Mouse (Mus musculus): ENCODE data around the gene Pon1. TPM values are rescaled to one million over a fixed set of nuclear protein-coding genes. Genes with fewer than 3 reads are reported as not detected.
"Not testable (repeated sequence)": the region's sequence is repeated elsewhere in the genome, so short reads cannot be mapped to it uniquely, and the experiment has no call there.

Gene Pon1
- polyA plus RNA-seq, 1 experiment = not detected

GRCm38 (mm10) chr6:5232022-5232421 is 38.3 kb upstream of the Pon1 start:
- Histone ChIP-seq H3K4me1 (ENCODE audit: control insufficient read depth, insufficient read depth, low read length) (no peaks in the 10 kb centered on the region), H3K9ac (ENCODE audit: low read depth, poor library complexity, severe bottlenecking) (no peak overlapping the region), H3K27ac (ENCODE audit: insufficient read depth, low read length) (no peak overlapping the region), H3K27me3 (ENCODE audit: control insufficient read depth, insufficient read depth, low read length, poor library complexity, severe bottlenecking) (no peaks in the 10 kb centered on the region), H3K4me3 (ENCODE audit: low read depth, low read length) (no peak overlapping the region), H3K9me3 (replicated peaks; ENCODE audit: control insufficient read depth, insufficient read depth, low read length, poor library complexity, severe bottlenecking) (no peaks in the 10 kb centered on the region), H3K36me3 (ENCODE audit: control insufficient read depth, insufficient read depth, low read length, poor library complexity, severe bottlenecking) (no peaks in the 10 kb centered on the region)
- TF ChIP-seq POLR2A (IDR thresholded peaks at IDR 0.05; ENCODE audit: insufficient read depth, low read length) (no peak), EP300 (IDR thresholded peaks at IDR 0.05; ENCODE audit: insufficient read depth, low read depth, low read length) (no peak), CTCF (IDR thresholded peaks at IDR 0.05; ENCODE audit: low read depth, low read length) (no peak)

DNA sequence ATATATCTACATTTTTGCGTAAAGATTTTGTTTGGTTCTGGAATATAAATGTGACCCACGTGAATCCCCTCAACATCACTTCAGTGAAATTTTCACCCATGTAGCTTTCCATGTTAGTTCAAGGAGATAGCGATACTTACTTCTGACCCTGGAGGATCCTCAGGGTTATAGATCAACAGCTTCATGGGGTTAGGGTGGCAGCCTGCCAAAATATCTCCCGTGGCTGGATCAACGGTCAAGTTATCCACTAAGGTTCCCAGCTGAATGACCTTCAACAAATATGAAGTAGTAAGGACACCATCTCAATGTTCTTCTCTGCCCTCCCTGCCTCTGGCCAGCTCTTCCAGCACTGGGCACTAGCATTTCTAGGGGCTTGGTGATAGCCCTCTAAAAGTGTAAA is 36.5 kb upstream of the Pon1 start:
- no peak overlapping the region for H3K27ac ChIP-seq (ENCODE audit: insufficient read depth, low read length)
- no peaks in the 10 kb centered on the region for H3K4me1 ChIP-seq (ENCODE audit: control insufficient read depth, insufficient read depth, low read length)
- H3K27me3 ChIP-seq (ENCODE audit: control insufficient read depth, insufficient read depth, low read length, poor library complexity, severe bottlenecking) = no peaks in the 10 kb centered on the region
- no peak overlapping the region for H3K9ac ChIP-seq (ENCODE audit: low read depth, poor library complexity, severe bottlenecking)
- H3K4me3 ChIP-seq (ENCODE audit: low read depth, low read length) = no peak overlapping the region
- H3K36me3 ChIP-seq (ENCODE audit: control insufficient read depth, insufficient read depth, low read length, poor library complexity, severe bottlenecking) = no peaks in the 10 kb centered on the region
- no peak for TF ChIP-seq CTCF (IDR thresholded peaks at IDR 0.05; ENCODE audit: low read depth, low read length)
- no peak for TF ChIP-seq POLR2A (IDR thresholded peaks at IDR 0.05; ENCODE audit: insufficient read depth, low read length)
- no peak for TF ChIP-seq EP300 (IDR thresholded peaks at IDR 0.05; ENCODE audit: insufficient read depth, low read depth, low read length)
- H3K9me3 ChIP-seq (replicated peaks; ENCODE audit: control insufficient read depth, insufficient read depth, low read length, poor library complexity, severe bottlenecking) = no peaks in the 10 kb centered on the region

DNA sequence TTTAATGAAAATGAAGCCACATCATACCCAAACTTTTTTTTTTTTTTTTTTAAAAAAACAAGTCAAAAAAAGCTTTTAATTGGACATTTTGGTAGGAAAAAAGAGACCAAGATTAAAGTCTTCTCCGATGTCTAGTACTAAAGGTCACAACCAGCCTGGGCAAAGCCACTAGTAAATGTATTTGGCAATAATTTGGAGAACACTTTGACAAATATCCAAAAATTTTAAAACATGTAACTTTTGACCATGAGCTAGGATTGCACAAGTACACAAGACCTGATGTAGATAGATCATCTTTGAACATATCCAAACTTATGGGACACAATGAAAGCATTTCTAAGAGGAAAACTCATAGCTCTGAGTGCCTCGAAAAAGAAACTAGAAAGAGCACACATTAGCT is 29.8 kb upstream of the Pon1 start:
- not testable (repeated sequence) for H3K4me1 ChIP-seq (ENCODE audit: control insufficient read depth, insufficient read depth, low read length); H3K27ac ChIP-seq (ENCODE audit: insufficient read depth, low read length); H3K4me3 ChIP-seq (ENCODE audit: low read depth, low read length); H3K27me3 ChIP-seq (ENCODE audit: control insufficient read depth, insufficient read depth, low read length, poor library complexity, severe bottlenecking); H3K36me3 ChIP-seq (ENCODE audit: control insufficient read depth, insufficient read depth, low read length, poor library complexity, severe bottlenecking); H3K9me3 ChIP-seq (replicated peaks; ENCODE audit: control insufficient read depth, insufficient read depth, low read length, poor library complexity, severe bottlenecking); H3K9ac ChIP-seq (ENCODE audit: low read depth, poor library complexity, severe bottlenecking)

GRCm38 (mm10) chr6:5222080-5222479 is 28.3 kb upstream of the Pon1 start:
- Histone ChIP-seq H3K27ac (ENCODE audit: insufficient read depth, low read length) (no peak overlapping the region), H3K9me3 (replicated peaks; ENCODE audit: control insufficient read depth, insufficient read depth, low read length, poor library complexity, severe bottlenecking) (no peaks in the 10 kb centered on the region), H3K4me3 (ENCODE audit: low read depth, low read length) (no peak overlapping the region), H3K4me1 (ENCODE audit: control insufficient read depth, insufficient read depth, low read length) (no peaks in the 10 kb centered on the region), H3K36me3 (ENCODE audit: control insufficient read depth, insufficient read depth, low read length, poor library complexity, severe bottlenecking) (no peaks in the 10 kb centered on the region), H3K9ac (ENCODE audit: low read depth, poor library complexity, severe bottlenecking) (no peak overlapping the region), H3K27me3 (ENCODE audit: control insufficient read depth, insufficient read depth, low read length, poor library complexity, severe bottlenecking) (no peaks in the 10 kb centered on the region)
- TF ChIP-seq POLR2A (IDR thresholded peaks at IDR 0.05; ENCODE audit: insufficient read depth, low read length) = no peak
- TF ChIP-seq EP300 (IDR thresholded peaks at IDR 0.05; ENCODE audit: insufficient read depth, low read depth, low read length) = no peak
- TF ChIP-seq CTCF (IDR thresholded peaks at IDR 0.05; ENCODE audit: low read depth, low read length) = no peak

DNA sequence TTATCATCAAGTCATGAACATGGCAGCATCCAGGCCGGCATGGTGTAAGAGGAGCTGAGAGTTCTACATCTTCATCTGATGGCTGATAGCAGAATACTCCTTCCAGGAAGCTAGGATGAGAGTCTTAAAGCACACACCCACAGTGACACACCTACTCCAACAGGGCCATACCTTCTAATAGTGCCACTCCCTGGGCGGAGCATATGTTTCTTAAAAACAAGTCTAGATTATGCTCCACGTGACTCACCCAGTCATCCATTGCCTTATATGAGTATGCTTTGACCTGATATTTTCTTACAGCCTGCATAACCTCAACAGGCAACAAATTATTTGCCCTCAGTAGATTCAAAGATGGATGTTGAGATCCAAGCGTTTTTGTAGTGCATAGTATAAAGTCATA is 24.4 kb upstream of the Pon1 start:
- peaks cover 5% of the 10 kb centered on the region for H3K9me3 ChIP-seq (replicated peaks; ENCODE audit: control insufficient read depth, insufficient read depth, low read length, poor library complexity, severe bottlenecking)
- TF ChIP-seq CTCF (IDR thresholded peaks at IDR 0.05; ENCODE audit: low read depth, low read length) = no peak
- TF ChIP-seq POLR2A (IDR thresholded peaks at IDR 0.05; ENCODE audit: insufficient read depth, low read length) = no peak
- no peak for TF ChIP-seq EP300 (IDR thresholded peaks at IDR 0.05; ENCODE audit: insufficient read depth, low read depth, low read length)
- no peak overlapping the region for H3K27ac ChIP-seq (ENCODE audit: insufficient read depth, low read length)
- no peak overlapping the region for H3K9ac ChIP-seq (ENCODE audit: low read depth, poor library complexity, severe bottlenecking)
- H3K36me3 ChIP-seq (ENCODE audit: control insufficient read depth, insufficient read depth, low read length, poor library complexity, severe bottlenecking) = no peaks in the 10 kb centered on the region
- H3K4me3 ChIP-seq (ENCODE audit: low read depth, low read length) = no peak overlapping the region
- no peaks in the 10 kb centered on the region for H3K4me1 ChIP-seq (ENCODE audit: control insufficient read depth, insufficient read depth, low read length)
- no peaks in the 10 kb centered on the region for H3K27me3 ChIP-seq (ENCODE audit: control insufficient read depth, insufficient read depth, low read length, poor library complexity, severe bottlenecking)

GRCm38 (mm10) chr6:5207817-5208216 is 14.1 kb upstream of the Pon1 start:
- H3K27me3 ChIP-seq (ENCODE audit: control insufficient read depth, insufficient read depth, low read length, poor library complexity, severe bottlenecking) = no peaks in the 10 kb centered on the region
- TF ChIP-seq EP300 (IDR thresholded peaks at IDR 0.05; ENCODE audit: insufficient read depth, low read depth, low read length) (no peak), CTCF (IDR thresholded peaks at IDR 0.05; ENCODE audit: low read depth, low read length) (no peak), POLR2A (IDR thresholded peaks at IDR 0.05; ENCODE audit: insufficient read depth, low read length) (no peak)
- H3K36me3 ChIP-seq (ENCODE audit: control insufficient read depth, insufficient read depth, low read length, poor library complexity, severe bottlenecking) = no peaks in the 10 kb centered on the region
- H3K27ac ChIP-seq (ENCODE audit: insufficient read depth, low read length) = no peak overlapping the region
- H3K9me3 ChIP-seq (replicated peaks; ENCODE audit: control insufficient read depth, insufficient read depth, low read length, poor library complexity, severe bottlenecking) = no peaks in the 10 kb centered on the region
- no peak overlapping the region for H3K9ac ChIP-seq (ENCODE audit: low read depth, poor library complexity, severe bottlenecking)
- H3K4me1 ChIP-seq (ENCODE audit: control insufficient read depth, insufficient read depth, low read length) = no peaks in the 10 kb centered on the region
- H3K4me3 ChIP-seq (ENCODE audit: low read depth, low read length) = no peak overlapping the region
